ENCODE assay signal across 21 mouse cellular contexts in genomic region chr5:106386621-106387020, GRCm38 (mm10).
DNase-seq lines count a peak whose midpoint lies in the region; ATAC-seq lines count a peak whose summit lies in the region.
"Had no signal": no experiment of that assay in that cellular context is flagged by ENCODE, and none has a peak within 500 bp of the region (broad histone marks: within the 10 kb centered on the region; RNA-seq: fewer than 3 reads in every experiment).

No protein-coding gene starts in this region.

- H3K4me2 ChIP-seq in forebrain, embryonic 15.5 days (replicated peaks): no peak overlapping the region
- 0 out of 2 replicates have a peak overlapping the region, but pooled peaks have one; percentile 25 for H3K4me2 ChIP-seq in forebrain, embryonic 13.5 days
- H3K4me2 ChIP-seq in midbrain, embryonic 12.5 days (replicated peaks): peak overlapping the region; percentile 29; the same call in 1 of the 2 replicates
- H3K4me2 ChIP-seq in midbrain, embryonic 16.5 days (ENCODE audit: low read length): peak overlapping the region; percentile 20; the same call in 1 of the 2 replicates
- H3K4me2 ChIP-seq: heart, embryonic 11.5 days; heart, embryonic 15.5 days; hindbrain, embryonic 13.5 days; intestine, embryonic 15.5 days had no signal

- H3K9me3 ChIP-seq in forebrain, embryonic 10.5 days: peaks cover 8% of the 10 kb centered on the region
- H3K9me3 ChIP-seq in forebrain, embryonic 15.5 days: no peaks in the 10 kb centered on the region
- 0 out of 2 replicates have a peak, but pooled peaks cover 5% of the 10 kb centered on the region for H3K9me3 ChIP-seq in forebrain, embryonic 13.5 days (replicated peaks)
- H3K9me3 ChIP-seq in midbrain, embryonic 12.5 days: 0 out of 2 replicates have a peak, but pooled peaks cover 6% of the 10 kb centered on the region
- 0 out of 2 replicates have a peak, but pooled peaks cover 4% of the 10 kb centered on the region for H3K9me3 ChIP-seq in midbrain, embryonic 16.5 days (replicated peaks; ENCODE audit: control insufficient read depth, low read length, poor library complexity, severe bottlenecking)
- H3K9me3 ChIP-seq: embryonic facial prominence, embryonic 10.5 days; heart, embryonic 15.5 days; hindbrain, embryonic 13.5 days; intestine, embryonic 15.5 days had no signal

- peaks cover 41% of the 10 kb centered on the region for H3K4me1 ChIP-seq in forebrain, embryonic 10.5 days
- peaks cover 17% of the 10 kb centered on the region; the same call in 1 of the 2 replicates for H3K4me1 ChIP-seq in forebrain, embryonic 15.5 days
- peaks cover 31% of the 10 kb centered on the region; the same call in 1 of the 2 replicates for H3K4me1 ChIP-seq in forebrain, embryonic 13.5 days
- H3K4me1 ChIP-seq in midbrain, embryonic 12.5 days: peaks cover 35% of the 10 kb centered on the region
- peaks cover 12% of the 10 kb centered on the region for H3K4me1 ChIP-seq in midbrain, embryonic 16.5 days (ENCODE audit: control insufficient read depth, insufficient read depth, low read length)
- H3K4me1 ChIP-seq: heart, embryonic 15.5 days; intestine, embryonic 15.5 days had no signal

- no peak overlapping the region for H3K4me3 ChIP-seq in forebrain, embryonic 10.5 days
- no peak overlapping the region for H3K4me3 ChIP-seq in forebrain, embryonic 15.5 days
- H3K4me3 ChIP-seq in forebrain, embryonic 13.5 days: no peak overlapping the region
- no peak overlapping the region for H3K4me3 ChIP-seq in midbrain, embryonic 12.5 days
- H3K4me3 ChIP-seq in midbrain, embryonic 16.5 days (ENCODE audit: low read depth, low read length): no peak overlapping the region
- H3K4me3 ChIP-seq: embryonic facial prominence, embryonic 10.5 days; heart, adult 2 months; heart, embryonic 15.5 days; hindbrain, embryonic 13.5 days; intestine, embryonic 15.5 days had no signal

- H3K27ac ChIP-seq in forebrain, embryonic 10.5 days: peak overlapping the region; percentile 7; the same call in 1 of the 2 replicates
- no peak overlapping the region for H3K27ac ChIP-seq in forebrain, embryonic 15.5 days (replicated peaks)
- no peak overlapping the region for H3K27ac ChIP-seq in forebrain, embryonic 13.5 days
- H3K27ac ChIP-seq in midbrain, embryonic 12.5 days (replicated peaks): peak overlapping the region; percentile 73; the same call in 1 of the 2 replicates
- H3K27ac ChIP-seq in midbrain, embryonic 16.5 days (ENCODE audit: low read length): no peak overlapping the region
- H3K27ac ChIP-seq: embryonic facial prominence, embryonic 10.5 days; heart, adult 2 months; heart, embryonic 15.5 days; hindbrain, embryonic 13.5 days; intestine, embryonic 15.5 days had no signal

- intact Hi-C loops in heart, postnatal 36 days (cut with DNase I): no loop called here

- ATAC-seq in forebrain, embryonic 15.5 days (replicated peaks): no peak
- no peak for ATAC-seq in forebrain, embryonic 13.5 days
- ATAC-seq in midbrain, embryonic 12.5 days (ENCODE audit: low FRiP score, low read depth): peak; percentile 28; the same call in 1 of the 2 replicates
- no peak for ATAC-seq in midbrain, embryonic 16.5 days
- ATAC-seq: CD4-positive, CD25-positive, alpha-beta regulatory T cell, adult 4 months; intestine, embryonic 15.5 days had no signal

- peaks cover 100% of the 10 kb centered on the region for H3K27me3 ChIP-seq in forebrain, embryonic 10.5 days (ENCODE audit: poor library complexity, severe bottlenecking)
- peaks cover 61% of the 10 kb centered on the region for H3K27me3 ChIP-seq in forebrain, embryonic 15.5 days
- peaks cover 89% of the 10 kb centered on the region for H3K27me3 ChIP-seq in forebrain, embryonic 13.5 days
- peaks cover 51% of the 10 kb centered on the region for H3K27me3 ChIP-seq in midbrain, embryonic 12.5 days
- peaks cover 14% of the 10 kb centered on the region for H3K27me3 ChIP-seq in midbrain, embryonic 16.5 days (ENCODE audit: control insufficient read depth, insufficient read depth, low read depth, low read length)
- H3K27me3 ChIP-seq: heart, embryonic 15.5 days; hindbrain, embryonic 13.5 days; intestine, embryonic 15.5 days had no signal

- H3K36me3 ChIP-seq in forebrain, embryonic 10.5 days (replicated peaks): no peaks in the 10 kb centered on the region
- no peaks in the 10 kb centered on the region for H3K36me3 ChIP-seq in forebrain, embryonic 15.5 days
- no peaks in the 10 kb centered on the region for H3K36me3 ChIP-seq in forebrain, embryonic 13.5 days (ENCODE audit: poor library complexity, severe bottlenecking)
- H3K36me3 ChIP-seq in midbrain, embryonic 12.5 days: no peaks in the 10 kb centered on the region
- no peaks in the 10 kb centered on the region for H3K36me3 ChIP-seq in midbrain, embryonic 16.5 days (ENCODE audit: control insufficient read depth, insufficient read depth, low read length)
- H3K36me3 ChIP-seq: embryonic facial prominence, embryonic 10.5 days; G1E; heart, embryonic 15.5 days; hindbrain, embryonic 13.5 days; intestine, embryonic 15.5 days had no signal

- 64% methylated on average over 7 of the region's 7 CpGs for WGBS in forebrain, embryonic 10.5 days
- 17% methylated on average over 7 of the region's 7 CpGs for WGBS in forebrain, embryonic 15.5 days
- 26% methylated on average over 7 of the region's 7 CpGs for WGBS in forebrain, embryonic 13.5 days
- WGBS in midbrain, embryonic 12.5 days: 41% methylated on average over 7 of the region's 7 CpGs
- 22% methylated on average over 7 of the region's 7 CpGs for WGBS in midbrain, embryonic 16.5 days

- DNase-seq in forebrain, embryonic 10.5 days (ENCODE audit: extremely low spot score, low spot score): no peak
- no peak for DNase-seq in layer of hippocampus, adult 9-11 months
- DNase-seq in heart, postnatal 36 days: no peak
- DNase-seq: adrenal gland, postnatal 10 days; B cell, adult 2 months; cerebellum, adult 11-12 months; cerebellum, adult 9-10 months; cerebellum, postnatal 25 days; gastrocnemius, postnatal 14 days; heart, adult 2 months had no signal

- no peak overlapping the region for H3K9ac ChIP-seq in forebrain, embryonic 15.5 days (replicated peaks)
- no peak overlapping the region for H3K9ac ChIP-seq in forebrain, embryonic 13.5 days
- H3K9ac ChIP-seq in midbrain, embryonic 12.5 days (replicated peaks): no peak overlapping the region
- H3K9ac ChIP-seq in midbrain, embryonic 16.5 days (ENCODE audit: low read depth, low read length): no peak overlapping the region
- H3K9ac ChIP-seq: heart, embryonic 15.5 days; hindbrain, embryonic 13.5 days; intestine, embryonic 15.5 days had no signal

Comparison
In these comparisons a context has a peak if more than half of its experiments do, and no peak if none do; other contexts are left out.
1. H3K27ac ChIP-seq: peak in forebrain, embryonic 10.5 days (single experiment) and midbrain, embryonic 12.5 days (single experiment); none in forebrain, embryonic 15.5 days (single experiment), forebrain, embryonic 13.5 days (single experiment) and midbrain, embryonic 16.5 days (single experiment).